Mouse (Mus musculus) heart, embryonic 15.5 days (tissue): ENCODE data around the gene Erbb4. TPM values are rescaled to one million over a fixed set of nuclear protein-coding genes. Genes with fewer than 3 reads are reported as not detected.
A peak's percentile ranks its signal among the peaks of the same experiment; 100 is the strongest.

Experiments used
- ATAC-seq: fragments of 200-750 bp; cut with Nextera tagmentation; replicated peaks from 2 replicates; pipeline ENCODE4 v1.8.0; 2017; ENCODE audit warnings: low read depth, moderate TSS enrichment; ENCODE audit not compliant: insufficient number of reproducible peaks, insufficient read depth, low FRiP score
- H3K27ac ChIP-seq: fragments of 300-500 bp; sonication (generic); 2 replicates; pipeline ENCODE4 v1.5.1; 2015; ENCODE audit warnings: mild to moderate bottlenecking, inconsistent platforms
- H3K27me3 ChIP-seq: fragments of 300-500 bp; sonication (generic); 2 replicates; pipeline ENCODE4 v1.6.1; 2015; ENCODE audit warnings: inconsistent platforms
- H3K36me3 ChIP-seq: fragments of 300-500 bp; sonication (generic); 2 replicates; pipeline ENCODE4 v1.6.1; 2015; ENCODE audit warnings: mild to moderate bottlenecking, inconsistent platforms
- H3K4me1 ChIP-seq: fragments of 300-500 bp; sonication (generic); replicated peaks from 2 replicates; pipeline ENCODE4 v1.6.1; 2015; ENCODE audit warnings: inconsistent platforms
- H3K4me2 ChIP-seq: fragments of 300-500 bp; sonication (generic); 2 replicates; pipeline ENCODE4 v1.6.1; 2015; ENCODE audit warnings: inconsistent platforms, mild to moderate bottlenecking, moderate library complexity
- H3K4me3 ChIP-seq: fragments of 300-500 bp; sonication (generic); 2 replicates; pipeline ENCODE4 v1.5.1; 2015; ENCODE audit warnings: mild to moderate bottlenecking, inconsistent platforms
- H3K9ac ChIP-seq: fragments of 300-500 bp; sonication (generic); 2 replicates; pipeline ENCODE4 v1.6.1; 2015; ENCODE audit warnings: mild to moderate bottlenecking, inconsistent platforms
- H3K9me3 ChIP-seq: fragments of 300-500 bp; sonication (generic); replicated peaks from 2 replicates; pipeline ENCODE4 v1.6.1; 2016; ENCODE audit warnings: inconsistent platforms
- WGBS: fragments of 180-500 bp; shearing (Covaris S2); methylation state at CpG from one replicate; pipeline ENCODE4 v1.1.7; 2015; ENCODE audit warnings: mixed read lengths; 5-methylcytosine and 5-hydroxymethylcytosine counted together
- polyA plus RNA-seq: library from polyadenylated mRNA; unstranded; fragments of >200 nt; fragmentation: Nextera tagmentation; extraction: Ambion mirVana; gene quantifications from 2 replicates; pipeline ENCODE4 v1.2.1, GENCODE M21; 2015

Gene Erbb4
- polyA plus RNA-seq, 1 experiment from 2014 or later = 6.6 TPM

GRCm38 (mm10) chr1:69105493-69106321, 2.2 kb downstream of the Erbb4 start:
- Histone ChIP-seq H3K4me1 (peaks cover 9% of the 10 kb centered on the region), H3K27me3 (0 out of 2 replicates have a peak, but pooled peaks cover 7% of the 10 kb centered on the region), H3K27ac (peak overlapping the region; percentile 97), H3K4me3 (peak overlapping the region; percentile 67), H3K9ac (peak overlapping the region; percentile 82), H3K36me3 (no peaks in the 10 kb centered on the region), H3K4me2 (peak overlapping the region; percentile 76), H3K9me3 (no peaks in the 10 kb centered on the region)
- ATAC-seq = peak; percentile 44
- WGBS = under 1% methylated on average over 29 of the region's 29 CpGs

GRCm38 (mm10) chr1:69105096-69105492, 2.8 kb downstream of the Erbb4 start:
- H3K27me3 ChIP-seq = 0 out of 2 replicates have a peak, but pooled peaks cover 7% of the 10 kb centered on the region
- H3K36me3 ChIP-seq = no peaks in the 10 kb centered on the region
- peaks cover 7% of the 10 kb centered on the region; the same call in 1 of the 2 replicates for H3K4me1 ChIP-seq
- H3K4me2 ChIP-seq = peak overlapping the region; percentile 76
- H3K4me3 ChIP-seq = peak overlapping the region; percentile 67
- peak overlapping the region; percentile 97 for H3K27ac ChIP-seq
- WGBS = under 1% methylated on average over 13 of the region's 13 CpGs
- no peaks in the 10 kb centered on the region for H3K9me3 ChIP-seq
- no peak for ATAC-seq
- peak overlapping the region; percentile 82 for H3K9ac ChIP-seq

GRCm38 (mm10) chr1:69103211-69103706, 4.6 kb downstream of the Erbb4 start:
- WGBS = 61% methylated on average over 6 of the region's 6 CpGs
- Histone ChIP-seq H3K27ac (no peak overlapping the region), H3K9ac (no peak overlapping the region)

DNA sequence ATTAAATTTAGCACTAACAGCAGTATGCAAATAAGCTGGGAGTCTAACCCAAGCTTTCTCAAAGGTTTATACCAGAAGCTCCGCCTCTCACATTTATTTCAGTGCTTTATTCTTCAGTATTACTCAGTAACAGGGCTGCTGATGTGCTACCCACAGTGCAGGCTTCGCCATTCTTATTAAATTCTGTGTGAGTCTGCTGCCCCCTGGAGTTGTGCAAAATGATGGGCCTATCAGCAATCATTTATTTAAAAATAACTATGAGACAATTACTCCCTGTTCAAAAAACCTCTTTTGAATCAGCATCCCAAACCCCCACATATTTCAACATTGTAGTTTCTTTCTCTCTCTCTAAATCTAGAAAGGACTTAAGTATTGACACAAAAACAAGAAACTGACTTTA, 6.2 kb downstream of the Erbb4 start:
- Histone ChIP-seq H3K4me3 (no peak overlapping the region), H3K4me2 (no peak overlapping the region), H3K4me1 (0 out of 2 replicates have a peak, but pooled peaks cover 4% of the 10 kb centered on the region), H3K9me3 (no peaks in the 10 kb centered on the region), H3K27me3 (no peaks in the 10 kb centered on the region), H3K9ac (no peak overlapping the region), H3K27ac (no peak overlapping the region), H3K36me3 (no peaks in the 10 kb centered on the region)
- 80% methylated on average over 2 of the region's 2 CpGs for WGBS
- ATAC-seq = no peak

More at GRCm38 (mm10) chr1:69103211-69103706, 4.6 kb downstream of the Erbb4 start:
- peak overlapping the region; percentile 35 for H3K4me2 ChIP-seq
- no peaks in the 10 kb centered on the region for H3K27me3 ChIP-seq
- H3K4me3 ChIP-seq = no peak overlapping the region
- 0 out of 2 replicates have a peak, but pooled peaks cover 4% of the 10 kb centered on the region for H3K4me1 ChIP-seq
- ATAC-seq = no peak
- H3K36me3 ChIP-seq = no peaks in the 10 kb centered on the region
- H3K9me3 ChIP-seq = no peaks in the 10 kb centered on the region

- Histone ChIP-seq H3K4me3 (no peak overlapping the region), H3K27ac (no peak overlapping the region), H3K9me3 (no peaks in the 10 kb centered on the region), H3K27me3 (no peaks in the 10 kb centered on the region), H3K4me1 (peaks cover 7% of the 10 kb centered on the region; the same call in 1 of the 2 replicates), H3K4me2 (no peak overlapping the region), H3K9ac (no peak overlapping the region), H3K36me3 (no peaks in the 10 kb centered on the region)
- ATAC-seq = no peak
- WGBS = 38% methylated on average over 3 of the region's 3 CpGs
These were observed 14.8 kb downstream of the Erbb4 start for GRCm38 (mm10) chr1:69093052-69093451.

GRCm38 (mm10) chr1:69089331-69089730, 18.5 kb downstream of the Erbb4 start:
- H3K9ac ChIP-seq = no peak overlapping the region
- no peak for ATAC-seq
- H3K27ac ChIP-seq = no peak overlapping the region
- H3K4me3 ChIP-seq = no peak overlapping the region
- H3K4me1 ChIP-seq = peaks cover 10% of the 10 kb centered on the region
- no peaks in the 10 kb centered on the region for H3K36me3 ChIP-seq
- WGBS = 56% methylated on average over 1 of the region's 1 CpGs
- no peaks in the 10 kb centered on the region for H3K9me3 ChIP-seq
- no peak overlapping the region for H3K4me2 ChIP-seq
- H3K27me3 ChIP-seq = no peaks in the 10 kb centered on the region

DNA sequence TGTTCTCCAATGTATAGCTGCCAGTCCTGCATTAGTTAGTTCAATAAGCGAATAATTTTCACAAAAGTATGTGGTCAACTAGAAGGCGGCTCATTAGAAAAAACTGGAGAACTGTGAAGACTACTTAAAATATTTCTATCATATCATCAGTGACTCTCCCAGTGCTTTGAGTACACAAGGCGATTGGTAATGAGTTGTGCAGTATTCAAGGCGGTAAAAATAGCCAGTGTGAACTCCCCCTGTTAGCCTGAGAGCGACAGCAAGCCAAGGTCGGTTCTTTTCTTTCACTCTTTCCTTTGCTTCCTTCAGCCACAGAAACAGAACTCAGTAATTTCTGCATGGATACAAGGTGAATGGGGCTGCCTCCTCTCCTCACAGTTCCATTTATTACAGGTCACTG, 22.1 kb downstream of the Erbb4 start:
- H3K9ac ChIP-seq = peak overlapping the region; percentile 36
- H3K4me1 ChIP-seq = peaks cover 7% of the 10 kb centered on the region
- H3K27ac ChIP-seq = peak overlapping the region; percentile 85
- peak overlapping the region; percentile 36 for H3K4me3 ChIP-seq
- H3K27me3 ChIP-seq = no peaks in the 10 kb centered on the region
- no peaks in the 10 kb centered on the region for H3K9me3 ChIP-seq
- ATAC-seq = no peak
- H3K36me3 ChIP-seq = no peaks in the 10 kb centered on the region
- H3K4me2 ChIP-seq = peak overlapping the region; percentile 54
- WGBS = 39% methylated on average over 6 of the region's 6 CpGs

GRCm38 (mm10) chr1:69048918-69049317, 58.9 kb downstream of the Erbb4 start:
- H3K36me3 ChIP-seq = no peaks in the 10 kb centered on the region
- ATAC-seq = no peak
- H3K27me3 ChIP-seq = no peaks in the 10 kb centered on the region
- H3K4me2 ChIP-seq = no peak overlapping the region
- no peak overlapping the region for H3K9ac ChIP-seq
- H3K27ac ChIP-seq = no peak overlapping the region
- WGBS = 86% methylated on average over 4 of the region's 4 CpGs
- H3K4me3 ChIP-seq = no peak overlapping the region
- no peaks in the 10 kb centered on the region for H3K9me3 ChIP-seq
- H3K4me1 ChIP-seq = 0 out of 2 replicates have a peak, but pooled peaks cover 5% of the 10 kb centered on the region

- Histone ChIP-seq H3K4me2 (no peak overlapping the region), H3K9me3 (no peaks in the 10 kb centered on the region), H3K9ac (no peak overlapping the region), H3K4me1 (0 out of 2 replicates have a peak, but pooled peaks cover 5% of the 10 kb centered on the region), H3K4me3 (no peak overlapping the region), H3K27ac (no peak overlapping the region), H3K27me3 (no peaks in the 10 kb centered on the region), H3K36me3 (no peaks in the 10 kb centered on the region)
- ATAC-seq = no peak
- 82% methylated on average over 11 of the region's 11 CpGs for WGBS
These were observed 61.5 kb downstream of the Erbb4 start for GRCm38 (mm10) chr1:69046228-69046978.

DNA sequence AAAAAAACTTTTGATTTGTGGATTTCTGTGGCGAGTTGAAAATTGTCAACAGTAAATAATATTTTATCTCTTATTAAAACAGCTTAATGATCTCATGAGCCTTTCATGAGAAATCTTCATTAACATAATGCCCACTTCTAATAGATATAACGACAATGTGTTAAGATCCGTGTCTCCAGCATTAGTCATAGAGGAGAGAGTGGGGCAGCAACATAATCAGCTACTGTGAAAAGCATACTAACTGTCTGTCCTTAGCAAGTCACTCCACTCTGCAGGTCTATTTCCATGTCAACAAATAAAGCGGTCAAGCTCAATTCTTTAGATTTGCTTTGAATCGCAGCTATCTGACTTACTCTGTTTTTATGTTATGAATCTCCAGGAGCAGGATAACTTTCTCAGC, 80.0 kb downstream of the Erbb4 start:
- H3K27me3 ChIP-seq = no peaks in the 10 kb centered on the region
- no peaks in the 10 kb centered on the region; the same call in 1 of the 2 replicates for H3K4me1 ChIP-seq
- H3K4me2 ChIP-seq = no peak overlapping the region
- no peak overlapping the region for H3K9ac ChIP-seq
- no peaks in the 10 kb centered on the region for H3K36me3 ChIP-seq
- H3K4me3 ChIP-seq = no peak overlapping the region
- H3K9me3 ChIP-seq = no peaks in the 10 kb centered on the region
- ATAC-seq = no peak
- 48% methylated on average over 5 of the region's 5 CpGs for WGBS
- no peak overlapping the region for H3K27ac ChIP-seq

DNA sequence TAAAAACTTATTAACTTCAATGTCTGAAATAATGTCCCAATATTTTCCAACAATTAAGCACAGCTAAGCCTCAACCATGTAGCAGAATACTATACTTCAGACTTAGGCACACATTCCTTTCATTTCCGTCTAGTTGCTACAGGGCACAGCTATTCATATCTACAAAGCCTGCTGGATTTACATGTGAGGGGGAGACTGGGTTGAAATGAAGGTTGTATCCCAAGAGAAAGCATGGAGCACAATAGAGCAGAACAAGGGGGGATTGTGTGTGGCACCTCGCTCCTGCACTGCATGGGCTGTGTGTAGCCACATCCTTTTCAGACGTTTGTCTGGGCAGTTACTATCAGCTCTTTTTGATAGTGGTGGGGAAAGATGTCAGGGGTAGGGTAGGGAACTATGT, 83.0 kb downstream of the Erbb4 start:
- no peaks in the 10 kb centered on the region for H3K27me3 ChIP-seq
- H3K9me3 ChIP-seq = no peaks in the 10 kb centered on the region
- H3K4me1 ChIP-seq = no peaks in the 10 kb centered on the region; the same call in 1 of the 2 replicates
- peak overlapping the region; percentile 44 for H3K4me2 ChIP-seq
- peak overlapping the region; percentile 81 for H3K27ac ChIP-seq
- no peak overlapping the region for H3K9ac ChIP-seq
- 17% methylated on average over 3 of the region's 3 CpGs for WGBS
- no peaks in the 10 kb centered on the region for H3K36me3 ChIP-seq
- H3K4me3 ChIP-seq = no peak overlapping the region; the same call in 1 of the 2 replicates
- ATAC-seq = 0 out of 2 replicates have a peak, but pooled peaks have one; percentile 50
